Mouse (Mus musculus) spleen, adult 12 weeks (tissue): ENCODE data around the gene Helz.

Source experiments
- DNase-seq: peaks from one replicate; pipeline ENCODE4 v3.0.0; 2022; ENCODE audit warnings: low spot score

The Helz gene

DNA sequence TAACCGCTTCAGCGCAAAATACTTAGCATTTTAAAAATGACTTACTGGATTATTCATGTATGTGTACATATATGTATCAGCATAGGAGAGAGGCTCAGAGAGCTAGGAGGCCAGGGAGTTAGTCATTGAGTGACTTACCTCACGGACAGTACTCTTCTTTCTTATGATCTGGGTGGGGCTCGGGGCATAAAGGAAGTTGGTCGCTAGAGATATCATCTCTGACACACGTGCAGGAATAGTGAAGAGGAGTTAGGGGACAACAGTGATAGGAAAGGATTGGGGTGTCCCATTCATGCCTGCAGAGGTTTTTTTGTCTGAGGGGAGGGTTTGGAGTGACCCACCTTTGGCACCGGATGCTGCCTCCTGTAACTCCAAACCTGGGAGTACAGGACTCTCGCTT lies 176.9 kb downstream of the Helz start:
- no peak for DNase-seq

DNA sequence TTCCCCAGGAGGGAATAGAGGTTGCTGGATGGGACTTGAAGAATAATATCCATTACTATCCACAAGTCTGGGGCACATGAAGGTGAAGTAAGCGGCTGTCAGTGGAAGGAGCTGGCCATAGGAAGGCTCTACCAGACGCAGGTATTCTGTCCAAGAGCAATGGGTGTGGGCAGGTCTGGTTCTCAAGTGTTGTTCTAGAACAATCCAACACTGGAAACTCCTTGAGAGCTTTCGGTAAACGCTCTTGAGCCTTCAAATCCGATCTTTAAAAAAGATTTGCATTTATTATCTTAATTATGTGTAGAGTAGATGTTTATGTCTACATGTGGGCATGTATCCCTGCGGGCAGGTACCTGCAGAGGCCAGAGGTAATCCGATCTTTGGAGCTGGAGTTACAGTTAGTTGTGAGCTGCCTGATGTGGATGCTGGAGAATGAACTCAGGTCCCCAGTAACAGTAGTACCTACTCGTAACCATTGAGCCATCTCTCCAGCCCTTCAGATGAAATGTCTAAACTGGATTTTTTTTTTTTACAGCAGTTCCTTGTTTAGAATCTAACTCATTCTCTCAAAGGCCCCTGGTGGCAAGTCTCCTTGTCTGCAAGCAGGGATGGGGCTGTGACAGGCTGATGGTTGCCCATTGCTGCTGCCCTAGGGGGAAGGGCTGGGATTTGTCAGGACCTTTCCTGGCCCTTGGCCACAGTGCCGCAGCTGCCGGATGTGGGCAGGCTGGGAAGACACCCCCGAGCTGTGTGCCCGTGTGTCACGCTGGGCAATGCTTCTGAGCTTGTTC lies 180.5 kb downstream of the Helz start:
- DNase-seq = no peak

DNA sequence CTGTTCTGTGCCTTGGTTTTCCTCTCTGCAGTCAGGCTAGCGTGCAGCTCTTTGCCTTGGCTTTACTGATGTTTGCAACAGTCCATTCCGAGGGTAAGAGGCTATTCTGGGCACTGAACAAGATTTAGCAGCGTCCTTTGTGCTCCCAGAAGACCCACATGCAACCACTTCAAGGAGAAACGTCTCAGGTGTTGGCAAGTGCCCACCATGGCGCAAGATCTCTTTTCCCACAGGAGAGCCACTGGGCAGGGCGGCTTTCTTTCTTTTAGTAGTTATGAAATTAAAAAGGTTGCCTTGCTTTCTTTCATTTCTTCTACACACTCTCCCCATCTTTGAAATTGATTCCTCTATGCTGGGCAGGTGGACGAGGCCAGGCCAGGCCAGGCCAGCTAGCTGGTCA lies 181.4 kb downstream of the Helz start:
- no peak for DNase-seq

DNA sequence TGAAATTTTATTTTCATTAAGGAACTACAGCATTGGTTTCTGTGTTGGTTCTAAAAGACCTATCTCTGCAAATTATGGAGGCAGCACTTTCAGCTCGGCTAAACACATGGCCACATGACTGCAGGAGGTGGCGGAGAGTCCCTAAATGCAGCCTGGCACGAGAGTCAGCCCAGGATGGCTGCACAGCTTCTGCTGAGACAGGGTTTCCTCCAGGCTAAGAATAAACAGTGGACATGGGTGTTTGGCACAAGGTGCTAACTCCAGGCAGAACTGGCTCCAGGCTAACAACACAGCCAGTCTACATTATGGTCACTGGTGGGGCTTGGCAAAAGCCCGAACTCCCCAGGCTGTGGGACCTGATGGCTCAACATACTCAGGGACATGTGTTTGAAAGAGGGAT lies 183.2 kb downstream of the Helz start:
- DNase-seq = no peak

DNA sequence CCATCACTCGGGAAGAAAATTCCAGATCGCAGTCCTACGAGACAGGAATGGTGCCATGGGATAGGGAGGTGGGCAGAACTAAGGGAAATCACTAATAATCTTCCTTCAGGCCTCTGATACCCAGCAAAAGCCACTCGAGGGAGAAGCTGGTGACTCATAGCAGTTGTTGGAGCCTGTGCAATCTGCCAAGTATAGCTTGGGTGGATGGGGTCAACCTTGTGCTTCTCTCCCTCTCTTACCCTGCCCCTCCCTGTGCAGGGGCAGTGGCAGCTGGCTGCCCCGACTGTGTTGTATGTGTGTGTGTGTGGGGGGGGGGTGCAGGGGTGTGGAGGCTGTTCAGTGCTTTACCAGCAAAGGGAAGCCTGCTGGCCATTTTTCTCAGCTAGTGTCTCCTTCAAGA lies 183.8 kb downstream of the Helz start:
- no peak for DNase-seq

DNA sequence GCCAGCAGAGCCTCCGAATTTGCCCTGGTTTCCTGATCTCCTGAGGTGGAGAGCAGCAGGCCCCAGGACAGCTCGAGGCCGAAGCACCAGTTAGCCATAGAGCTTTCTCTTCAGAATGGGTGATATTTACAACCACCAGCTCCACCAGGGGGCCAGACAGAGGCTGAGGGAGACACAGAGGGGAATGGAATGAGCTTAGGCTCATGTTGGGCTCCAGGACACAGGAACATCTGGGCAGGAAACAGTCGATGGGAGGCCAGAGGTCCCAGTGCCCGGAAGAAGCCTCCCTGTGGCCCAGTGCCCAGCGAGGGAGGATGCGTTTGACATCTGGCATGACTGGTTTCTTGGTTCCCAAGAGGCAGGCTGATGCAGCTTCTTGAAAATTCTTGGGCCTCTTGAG lies 186.4 kb downstream of the Helz start:
- DNase-seq = no peak

- no peak for DNase-seq
Measured at GRCm38 (mm10) chr11:107737886-107738285, 190.2 kb downstream of the Helz start.

GRCm38 (mm10) chr11:107738418-107739099 lies 190.8 kb downstream of the Helz start:
- DNase-seq = no peak

GRCm38 (mm10) chr11:107743100-107743499 lies 195.4 kb downstream of the Helz start:
- DNase-seq = no peak
